Mouse (Mus musculus) hindbrain, embryonic 13.5 days (tissue): ENCODE measurements around the gene Xylt1. TPM values are rescaled to one million over a fixed set of nuclear protein-coding genes. Genes with fewer than 3 reads are reported as not detected.

Experiments used
- ATAC-seq: fragments of 200-750 bp; cut with Nextera tagmentation; 2 replicates; pipeline ENCODE4 v1.8.0; 2017; ENCODE audit warnings: moderate TSS enrichment; ENCODE audit not compliant: low FRiP score
- H3K27ac ChIP-seq: fragments of 300-500 bp; sonication (generic); 2 replicates; pipeline ENCODE4 v1.5.1; 2015; ENCODE audit warnings: inconsistent platforms, mild to moderate bottlenecking, moderate library complexity
- H3K27me3 ChIP-seq: fragments of 300-500 bp; sonication (generic); 2 replicates; pipeline ENCODE4 v1.6.1; 2015; ENCODE audit warnings: mild to moderate bottlenecking, inconsistent platforms
- H3K36me3 ChIP-seq: fragments of 300-500 bp; sonication (generic); 2 replicates; pipeline ENCODE4 v1.6.1; 2015; ENCODE audit warnings: mild to moderate bottlenecking, inconsistent platforms
- H3K4me1 ChIP-seq: fragments of 300-500 bp; sonication (generic); replicated peaks from 2 replicates; pipeline ENCODE4 v1.6.1; 2015; ENCODE audit warnings: inconsistent platforms
- H3K4me2 ChIP-seq: fragments of 300-500 bp; sonication (generic); 2 replicates; pipeline ENCODE4 v1.6.1; 2015; ENCODE audit warnings: inconsistent platforms, mild to moderate bottlenecking, moderate library complexity
- H3K4me3 ChIP-seq: fragments of 300-500 bp; sonication (generic); 2 replicates; pipeline ENCODE4 v1.5.1; 2015; ENCODE audit warnings: mild to moderate bottlenecking, inconsistent platforms
- H3K9ac ChIP-seq: fragments of 300-500 bp; sonication (generic); 2 replicates; pipeline ENCODE4 v1.6.1; 2015; ENCODE audit warnings: mild to moderate bottlenecking, inconsistent platforms
- H3K9me3 ChIP-seq: fragments of 300-500 bp; sonication (generic); 2 replicates; pipeline ENCODE4 v1.6.1; 2016; ENCODE audit warnings: inconsistent platforms
- WGBS: fragments of 180-500 bp; shearing (Covaris S2); methylation state at CpG from one replicate; pipeline ENCODE4 v1.1.7; 2015; 5-methylcytosine and 5-hydroxymethylcytosine counted together
- polyA plus RNA-seq: library from polyadenylated mRNA; unstranded; fragments of >200 nt; fragmentation: Nextera tagmentation; extraction: Ambion mirVana; gene quantifications from 2 replicates; pipeline ENCODE4 v1.2.1, GENCODE M21; 2015

Gene Xylt1
- polyA plus RNA-seq, 1 experiment from 2014 or later, result 2.3 TPM

DNA sequence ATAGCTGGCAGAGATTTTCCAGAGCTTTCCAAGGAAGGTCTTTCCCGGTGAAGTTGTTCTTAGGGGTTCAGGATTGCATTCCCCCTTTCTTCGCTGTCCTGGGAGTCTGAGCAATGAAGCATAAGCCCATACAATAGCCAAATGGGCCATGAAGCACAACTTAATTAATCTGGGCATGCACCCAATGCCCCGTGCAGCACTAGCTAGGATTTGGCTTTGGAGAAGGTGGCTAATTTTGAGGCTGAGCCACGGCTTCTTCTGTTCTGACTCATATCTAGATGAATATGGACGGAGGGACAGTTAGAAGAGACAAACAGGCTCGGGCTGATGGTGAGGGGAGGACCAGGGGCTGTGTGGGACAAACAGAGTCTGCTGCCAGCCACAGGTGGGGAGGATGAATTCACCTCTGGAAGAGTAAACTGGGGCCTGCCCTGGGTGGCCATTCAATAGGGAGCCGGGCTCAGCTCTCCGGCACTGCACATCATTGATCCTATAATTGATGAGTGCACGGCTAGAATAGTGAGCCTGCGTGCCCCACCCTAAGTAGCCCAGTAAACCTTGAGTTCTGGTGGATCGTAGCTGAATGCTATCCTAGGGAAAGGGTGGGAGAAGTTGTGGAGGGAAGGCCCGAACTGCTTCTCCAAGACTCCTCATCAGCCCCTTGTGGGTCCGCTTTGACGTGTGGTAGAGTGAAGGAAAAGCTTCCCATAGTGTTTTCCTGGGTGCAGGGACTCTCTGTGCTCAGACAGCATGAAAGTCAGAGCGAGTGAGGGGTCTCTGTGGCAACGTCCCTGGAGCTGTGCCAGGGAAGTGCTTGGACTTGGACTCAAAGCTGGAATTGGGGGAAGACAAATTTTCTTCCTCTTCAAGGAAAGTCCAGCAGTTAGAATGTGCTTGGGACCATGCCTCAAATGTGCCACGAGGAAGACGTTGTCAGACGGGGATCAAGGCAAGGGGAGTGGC lies 92.3 kb downstream of the Xylt1 start:
- H3K4me3 ChIP-seq, result no peak overlapping the region
- peak overlapping the region; percentile 71 for H3K27ac ChIP-seq
- WGBS, result 24% methylated on average over 19 of the region's 19 CpGs
- no peaks in the 10 kb centered on the region for H3K36me3 ChIP-seq
- ATAC-seq, result peak; percentile 81
- peaks cover 35% of the 10 kb centered on the region for H3K4me1 ChIP-seq
- peak overlapping the region; percentile 30 for H3K4me2 ChIP-seq
- H3K9ac ChIP-seq, result no peak overlapping the region
- no peaks in the 10 kb centered on the region for H3K9me3 ChIP-seq
- peaks cover 8% of the 10 kb centered on the region; the same call in 1 of the 2 replicates for H3K27me3 ChIP-seq

DNA sequence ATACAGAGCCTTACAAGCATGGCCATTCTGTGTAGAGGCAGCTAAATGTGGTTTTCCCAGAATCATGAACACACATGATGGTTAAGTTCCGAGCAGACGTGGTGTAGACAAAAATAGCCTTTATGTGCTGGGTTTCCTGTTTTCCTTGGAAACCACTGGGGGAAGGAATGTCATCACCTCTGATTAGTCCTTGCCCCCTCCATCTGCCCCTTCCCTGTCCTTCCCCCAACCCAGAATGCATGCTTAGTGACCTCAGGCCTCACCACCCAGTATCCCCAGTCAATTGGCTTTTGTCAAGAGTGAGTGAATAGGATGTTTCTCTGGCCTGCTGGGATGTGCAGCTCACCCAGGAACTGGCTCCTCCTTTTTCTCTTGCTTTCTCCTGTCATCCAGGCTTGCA lies 93.5 kb downstream of the Xylt1 start:
- Histone ChIP-seq H3K4me3 (no peak overlapping the region), H3K4me2 (no peak overlapping the region), H3K9ac (no peak overlapping the region), H3K27ac (no peak overlapping the region), H3K27me3 (peaks cover 8% of the 10 kb centered on the region; the same call in 1 of the 2 replicates), H3K4me1 (peaks cover 35% of the 10 kb centered on the region), H3K9me3 (no peaks in the 10 kb centered on the region), H3K36me3 (no peaks in the 10 kb centered on the region)
- no peak for ATAC-seq
- WGBS, result 5% methylated on average over 2 of the region's 2 CpGs

DNA sequence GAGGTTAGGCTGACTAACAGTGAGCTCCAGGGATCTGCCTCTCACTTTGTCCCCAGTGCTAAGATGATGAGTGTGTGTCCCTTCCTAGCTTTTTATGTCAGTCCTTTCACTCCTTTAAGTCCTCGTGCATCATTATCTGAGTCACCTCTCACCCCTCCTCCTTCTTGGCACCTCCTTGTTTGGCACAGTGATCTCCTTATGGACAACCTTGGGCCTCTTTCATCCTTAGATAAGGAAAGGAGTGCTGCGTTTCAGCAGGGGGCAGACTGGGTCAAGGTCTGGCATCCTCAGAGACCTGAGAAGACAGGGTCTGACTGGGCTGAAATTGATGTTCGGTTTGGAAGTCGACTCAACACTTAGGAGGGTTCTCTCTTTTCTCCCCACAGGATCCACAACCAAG lies 94.3 kb downstream of the Xylt1 start:
- Histone ChIP-seq H3K9ac (no peak overlapping the region), H3K36me3 (no peaks in the 10 kb centered on the region), H3K27me3 (peaks cover 8% of the 10 kb centered on the region; the same call in 1 of the 2 replicates), H3K4me3 (no peak overlapping the region), H3K27ac (no peak overlapping the region), H3K9me3 (no peaks in the 10 kb centered on the region), H3K4me2 (no peak overlapping the region), H3K4me1 (peaks cover 38% of the 10 kb centered on the region)
- ATAC-seq, result no peak
- 60% methylated on average over 4 of the region's 4 CpGs for WGBS

DNA sequence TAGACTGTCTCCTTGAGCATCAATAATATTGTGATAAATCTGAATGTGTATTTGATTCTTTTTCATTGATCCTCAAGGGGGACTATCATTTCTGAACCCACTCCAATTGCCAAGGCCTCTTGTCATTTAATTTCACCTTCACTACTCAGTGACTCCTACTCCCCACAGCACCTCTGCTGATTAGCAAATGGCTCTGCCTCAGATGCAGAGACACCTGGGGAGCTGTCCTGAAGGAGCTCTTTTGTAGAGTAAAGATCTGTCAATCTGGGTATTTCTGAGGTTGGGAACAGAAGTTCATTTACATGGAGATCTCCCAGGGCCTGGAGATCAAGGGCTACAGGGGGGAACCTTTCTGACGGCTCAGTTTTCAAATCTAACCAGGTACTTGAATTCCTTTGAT lies 98.2 kb downstream of the Xylt1 start:
- H3K4me2 ChIP-seq, result no peak overlapping the region
- peaks cover 8% of the 10 kb centered on the region; the same call in 1 of the 2 replicates for H3K27me3 ChIP-seq
- H3K4me3 ChIP-seq, result no peak overlapping the region
- no peaks in the 10 kb centered on the region for H3K9me3 ChIP-seq
- H3K9ac ChIP-seq, result no peak overlapping the region
- H3K36me3 ChIP-seq, result no peaks in the 10 kb centered on the region
- ATAC-seq, result no peak
- peak overlapping the region; percentile 19; the same call in 1 of the 2 replicates for H3K27ac ChIP-seq
- H3K4me1 ChIP-seq, result peaks cover 16% of the 10 kb centered on the region
- 24% methylated on average over 1 of the region's 1 CpGs for WGBS

- no peak overlapping the region for H3K4me2 ChIP-seq
- ATAC-seq, result no peak
- H3K4me1 ChIP-seq, result peaks cover 8% of the 10 kb centered on the region; the same call in 1 of the 2 replicates
- H3K9ac ChIP-seq, result no peak overlapping the region
- no peak overlapping the region for H3K27ac ChIP-seq
- no peak overlapping the region for H3K4me3 ChIP-seq
- no peaks in the 10 kb centered on the region for H3K9me3 ChIP-seq
- no peaks in the 10 kb centered on the region for H3K36me3 ChIP-seq
- peaks cover 4% of the 10 kb centered on the region; the same call in 1 of the 2 replicates for H3K27me3 ChIP-seq
- WGBS, result 78% methylated on average over 5 of the region's 5 CpGs
Measured at GRCm38 (mm10) chr7:117480831-117481230, 100.1 kb downstream of the Xylt1 start.

- Histone ChIP-seq H3K27me3 (peaks cover 4% of the 10 kb centered on the region; the same call in 1 of the 2 replicates), H3K36me3 (no peaks in the 10 kb centered on the region), H3K27ac (no peak overlapping the region), H3K4me2 (no peak overlapping the region), H3K4me3 (no peak overlapping the region), H3K9me3 (no peaks in the 10 kb centered on the region), H3K9ac (no peak overlapping the region), H3K4me1 (peaks cover 8% of the 10 kb centered on the region; the same call in 1 of the 2 replicates)
- ATAC-seq, result no peak
- WGBS, result 94% methylated on average over 3 of the region's 3 CpGs
Measured at GRCm38 (mm10) chr7:117481404-117481803, 100.6 kb downstream of the Xylt1 start.

- Histone ChIP-seq H3K4me2 (no peak overlapping the region), H3K36me3 (no peaks in the 10 kb centered on the region), H3K4me1 (peaks cover 8% of the 10 kb centered on the region; the same call in 1 of the 2 replicates), H3K4me3 (no peak overlapping the region), H3K9ac (no peak overlapping the region), H3K27ac (no peak overlapping the region), H3K27me3 (no peaks in the 10 kb centered on the region), H3K9me3 (no peaks in the 10 kb centered on the region)
- WGBS, result 66% methylated on average over 2 of the region's 2 CpGs
- no peak for ATAC-seq
Measured at GRCm38 (mm10) chr7:117482701-117483100, 101.9 kb downstream of the Xylt1 start.

DNA sequence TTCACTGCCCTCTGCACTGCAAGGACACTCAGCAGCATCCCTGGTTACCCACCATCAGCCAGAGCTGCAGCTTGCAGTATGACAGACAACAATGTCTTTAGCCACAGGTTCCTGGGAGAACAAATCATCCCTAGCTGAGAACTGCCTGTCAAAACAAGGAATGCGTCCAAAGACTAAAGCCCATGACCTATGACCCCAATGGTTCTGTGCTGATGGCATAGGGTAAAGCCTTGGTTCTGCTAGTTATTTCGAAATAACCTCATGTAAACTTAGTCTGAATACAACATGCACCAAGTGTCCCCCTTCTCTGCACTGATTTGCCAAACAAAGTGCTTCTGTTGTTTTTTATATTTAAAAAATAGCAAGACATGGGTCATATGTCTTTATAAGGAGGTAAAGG lies 103.8 kb downstream of the Xylt1 start:
- Histone ChIP-seq H3K27ac (no peak overlapping the region), H3K9me3 (no peaks in the 10 kb centered on the region)
- 65% methylated on average over 2 of the region's 2 CpGs for WGBS

GRCm38 (mm10) chr7:117484989-117485536 lies 104.3 kb downstream of the Xylt1 start:
- no peak overlapping the region for H3K4me2 ChIP-seq
- H3K9ac ChIP-seq, result no peak overlapping the region
- no peak for ATAC-seq
- 91% methylated on average over 7 of the region's 7 CpGs for WGBS
- no peaks in the 10 kb centered on the region for H3K27me3 ChIP-seq
- no peaks in the 10 kb centered on the region for H3K9me3 ChIP-seq
- H3K4me1 ChIP-seq, result peaks cover 5% of the 10 kb centered on the region; the same call in 1 of the 2 replicates
- H3K27ac ChIP-seq, result no peak overlapping the region
- H3K36me3 ChIP-seq, result no peaks in the 10 kb centered on the region
- H3K4me3 ChIP-seq, result no peak overlapping the region

More for the DNA sequence above, 103.8 kb downstream of the Xylt1 start:
- no peak overlapping the region for H3K4me2 ChIP-seq
- H3K4me1 ChIP-seq, result peaks cover 5% of the 10 kb centered on the region; the same call in 1 of the 2 replicates
- no peak overlapping the region for H3K4me3 ChIP-seq
- ATAC-seq, result no peak
- H3K9ac ChIP-seq, result no peak overlapping the region
- no peaks in the 10 kb centered on the region for H3K27me3 ChIP-seq
- no peaks in the 10 kb centered on the region for H3K36me3 ChIP-seq

GRCm38 (mm10) chr7:117486425-117487172 lies 105.8 kb downstream of the Xylt1 start:
- H3K27ac ChIP-seq, result no peak overlapping the region
- H3K36me3 ChIP-seq, result no peaks in the 10 kb centered on the region
- H3K4me1 ChIP-seq, result peaks cover 11% of the 10 kb centered on the region
- 85% methylated on average over 7 of the region's 7 CpGs for WGBS
- no peak overlapping the region for H3K9ac ChIP-seq
- H3K4me2 ChIP-seq, result no peak overlapping the region
- H3K4me3 ChIP-seq, result no peak overlapping the region
- H3K27me3 ChIP-seq, result no peaks in the 10 kb centered on the region
- H3K9me3 ChIP-seq, result no peaks in the 10 kb centered on the region
- no peak for ATAC-seq

DNA sequence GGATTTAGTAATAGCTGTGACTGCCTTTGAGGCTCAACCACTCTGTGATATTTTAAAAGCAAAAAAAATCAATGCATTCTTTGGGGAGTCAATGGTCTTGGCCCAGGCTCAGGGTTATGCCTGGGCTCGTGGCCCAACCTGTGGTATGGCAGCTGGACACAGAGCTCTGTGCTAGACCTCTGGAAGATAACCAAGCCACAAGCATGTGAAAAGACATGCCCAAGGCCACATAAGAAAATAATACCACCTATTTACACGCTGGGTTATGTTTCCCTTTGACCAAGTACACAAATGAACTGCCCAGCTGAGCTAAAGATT lies 106.4 kb downstream of the Xylt1 start:
- WGBS, result 91% methylated on average over 2 of the region's 2 CpGs
- no peak for ATAC-seq
- Histone ChIP-seq H3K36me3 (no peaks in the 10 kb centered on the region), H3K4me3 (no peak overlapping the region), H3K9me3 (no peaks in the 10 kb centered on the region), H3K9ac (no peak overlapping the region), H3K4me1 (peaks cover 11% of the 10 kb centered on the region), H3K27ac (no peak overlapping the region), H3K27me3 (no peaks in the 10 kb centered on the region), H3K4me2 (no peak overlapping the region)

DNA sequence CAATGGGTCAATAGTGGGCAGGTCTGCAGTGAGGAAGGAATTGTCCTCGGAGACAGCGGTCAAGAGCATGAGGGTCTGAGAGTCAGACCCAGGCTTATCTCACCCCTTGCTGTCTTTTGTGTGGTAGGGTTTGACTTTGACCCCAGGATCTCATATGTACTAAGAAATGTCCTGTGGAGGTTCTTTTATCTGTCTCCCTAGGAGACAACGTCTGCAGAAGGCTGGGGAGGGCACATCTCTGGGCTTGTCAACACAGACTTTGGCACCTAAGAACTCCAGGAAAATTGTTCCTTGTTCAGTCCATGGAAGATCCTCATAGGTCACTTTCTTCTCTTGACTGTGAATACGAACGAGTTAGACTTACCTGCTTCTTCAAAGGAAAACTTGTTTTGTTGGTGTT lies 109.2 kb downstream of the Xylt1 start:
- ATAC-seq, result no peak
- Histone ChIP-seq H3K4me3 (no peak overlapping the region), H3K9me3 (no peaks in the 10 kb centered on the region), H3K4me2 (no peak overlapping the region), H3K4me1 (peaks cover 13% of the 10 kb centered on the region), H3K27me3 (no peaks in the 10 kb centered on the region), H3K9ac (no peak overlapping the region), H3K27ac (no peak overlapping the region), H3K36me3 (0 out of 2 replicates have a peak, but pooled peaks cover 4% of the 10 kb centered on the region)
- WGBS, result 66% methylated on average over 5 of the region's 5 CpGs
